Mouse (Mus musculus): Measurements from ENCODE around the gene Hoxd13.

Gene Hoxd13

GRCm38 (mm10) chr2:74694066-74694465, 26.0 kb downstream of the Hoxd13 start:
- no peak for DNase-seq (ENCODE audit: low read depth, low spot score)

GRCm38 (mm10) chr2:74695383-74695782, 27.3 kb downstream of the Hoxd13 start:
- no peak for DNase-seq (ENCODE audit: low read depth, low spot score)

- DNase-seq (ENCODE audit: low read depth, low spot score) = no peak
Observed at GRCm38 (mm10) chr2:74695813-74696430, 27.8 kb downstream of the Hoxd13 start.

GRCm38 (mm10) chr2:74696442-74697335, 28.6 kb downstream of the Hoxd13 start:
- no peak for DNase-seq (ENCODE audit: low read depth, low spot score)

- no peak for DNase-seq (ENCODE audit: low read depth, low spot score)
Observed at GRCm38 (mm10) chr2:74697567-74698121, 29.5 kb downstream of the Hoxd13 start, which contains the start of gene Hoxd9. Gene Hoxd9, plus strand, starts transcription at chr2:74697727.

GRCm38 (mm10) chr2:74698201-74699052, 30.3 kb downstream of the Hoxd13 start:
- DNase-seq (ENCODE audit: low read depth, low spot score) = no peak

- DNase-seq (ENCODE audit: low read depth, low spot score) = no peak
Observed at GRCm38 (mm10) chr2:74699053-74699430, 30.9 kb downstream of the Hoxd13 start.

GRCm38 (mm10) chr2:74699664-74700545, 31.8 kb downstream of the Hoxd13 start:
- DNase-seq (ENCODE audit: low read depth, low spot score) = no peak

GRCm38 (mm10) chr2:74700546-74701112, 32.5 kb downstream of the Hoxd13 start:
- no peak for DNase-seq (ENCODE audit: low read depth, low spot score)

GRCm38 (mm10) chr2:74701949-74702819, 34.1 kb downstream of the Hoxd13 start:
- DNase-seq (ENCODE audit: low read depth, low spot score) = peak; percentile 49

- no peak for DNase-seq (ENCODE audit: low read depth, low spot score)
Observed at GRCm38 (mm10) chr2:74702820-74703219, 34.7 kb downstream of the Hoxd13 start.

GRCm38 (mm10) chr2:74703317-74703716, 35.2 kb downstream of the Hoxd13 start:
- DNase-seq (ENCODE audit: low read depth, low spot score) = no peak

- DNase-seq (ENCODE audit: low read depth, low spot score) = no peak
Observed at GRCm38 (mm10) chr2:74703720-74704392, 35.7 kb downstream of the Hoxd13 start.

- DNase-seq (ENCODE audit: low read depth, low spot score) = no peak
Observed at GRCm38 (mm10) chr2:74704393-74704998, 36.4 kb downstream of the Hoxd13 start, which contains the start of gene Hoxd8. Gene Hoxd8, plus strand, starts transcription at chr2:74704615.

- no peak for DNase-seq (ENCODE audit: low read depth, low spot score)
Observed at GRCm38 (mm10) chr2:74704999-74705466, 36.9 kb downstream of the Hoxd13 start.

GRCm38 (mm10) chr2:74705467-74706089, 37.5 kb downstream of the Hoxd13 start:
- no peak for DNase-seq (ENCODE audit: low read depth, low spot score)

GRCm38 (mm10) chr2:74706393-74706960, 38.4 kb downstream of the Hoxd13 start:
- no peak for DNase-seq (ENCODE audit: low read depth, low spot score)

All from A20 (cell line).